Mouse (Mus musculus): Measurements from ENCODE around the gene Katnal1. TPM values are rescaled to one million over a fixed set of nuclear protein-coding genes. Genes with fewer than 3 reads are reported as not detected.

Katnal1 gene
- polyA plus RNA-seq, 1 experiment = 5.6 TPM

DNA sequence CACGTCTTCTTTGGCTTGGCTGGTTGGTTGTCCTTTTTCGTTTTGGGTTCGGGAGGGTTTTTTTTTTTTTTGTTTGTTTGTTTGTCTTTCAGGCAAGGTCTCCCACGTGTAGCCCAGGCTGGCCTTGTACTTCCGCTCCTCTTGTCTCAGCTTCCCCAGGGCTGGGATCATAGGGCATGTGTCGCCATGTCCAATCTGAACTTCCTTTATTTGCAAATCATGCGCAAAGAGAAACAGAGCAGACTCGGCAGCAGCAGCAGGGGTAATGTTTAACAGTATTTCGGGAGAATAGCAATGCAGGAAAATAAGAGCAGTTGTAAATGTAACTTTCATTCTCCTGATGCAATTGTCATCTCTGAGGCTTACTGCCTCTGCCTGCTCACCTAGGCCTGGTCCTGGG lies 27.0 kb upstream of the Katnal1 start:
- Histone ChIP-seq H3K4me3 (ENCODE audit: control insufficient read depth, insufficient read depth, low read length) (no peak overlapping the region), H3K27ac (ENCODE audit: control insufficient read depth, insufficient read depth, low read length) (peak overlapping the region; percentile 78), H3K36me3 (ENCODE audit: control insufficient read depth, insufficient read depth, low read length) (no peaks in the 10 kb centered on the region), H3K4me1 (replicated peaks; ENCODE audit: control insufficient read depth, insufficient read depth, low read length) (peaks cover 58% of the 10 kb centered on the region), H3K27me3 (ENCODE audit: control insufficient read depth, insufficient read depth, low read length) (no peaks in the 10 kb centered on the region)
- DNase-seq = no peak
- WGBS = 85% methylated on average over 9 of the region's 9 CpGs
- TF ChIP-seq CTCF (IDR thresholded peaks at IDR 0.05; ENCODE audit: borderline replicate concordance, control insufficient read depth, extremely low read depth, insufficient read depth, low read length, poor library complexity) (no peak), POLR2A (IDR thresholded peaks at IDR 0.05; ENCODE audit: control insufficient read depth, extremely low read depth, insufficient read depth, low read length, poor library complexity) (no peak)

DNA sequence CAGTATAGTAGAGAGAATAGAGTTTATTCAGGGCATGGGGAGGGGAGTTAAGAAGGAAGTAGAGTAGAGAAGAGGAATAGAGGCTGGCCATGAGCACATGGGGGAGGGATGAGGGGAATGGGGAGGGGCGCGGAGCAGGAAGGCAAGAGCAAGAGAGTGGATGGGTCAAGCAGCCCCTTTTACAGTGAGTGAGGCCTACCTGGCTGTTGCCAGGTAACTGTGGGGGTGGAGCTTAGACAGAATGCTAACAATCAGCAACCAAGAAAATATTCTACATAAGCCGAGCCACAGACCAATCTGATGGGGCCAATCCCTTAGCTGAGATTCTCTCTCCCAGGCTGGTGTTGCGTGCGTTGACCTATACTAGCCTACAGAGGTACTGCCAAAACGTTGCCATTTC lies 26.5 kb upstream of the Katnal1 start:
- peaks cover 61% of the 10 kb centered on the region for H3K4me1 ChIP-seq (replicated peaks; ENCODE audit: control insufficient read depth, insufficient read depth, low read length)
- no peaks in the 10 kb centered on the region for H3K27me3 ChIP-seq (ENCODE audit: control insufficient read depth, insufficient read depth, low read length)
- WGBS = 97% methylated on average over 6 of the region's 6 CpGs
- H3K4me3 ChIP-seq (ENCODE audit: control insufficient read depth, insufficient read depth, low read length) = no peak overlapping the region
- no peak for DNase-seq
- no peak overlapping the region for H3K27ac ChIP-seq (ENCODE audit: control insufficient read depth, insufficient read depth, low read length)
- no peak for TF ChIP-seq POLR2A (IDR thresholded peaks at IDR 0.05; ENCODE audit: control insufficient read depth, extremely low read depth, insufficient read depth, low read length, poor library complexity)
- TF ChIP-seq CTCF (IDR thresholded peaks at IDR 0.05; ENCODE audit: borderline replicate concordance, control insufficient read depth, extremely low read depth, insufficient read depth, low read length, poor library complexity) = no peak
- H3K36me3 ChIP-seq (ENCODE audit: control insufficient read depth, insufficient read depth, low read length) = no peaks in the 10 kb centered on the region

GRCm38 (mm10) chr5:148954314-148955060 lies 25.4 kb upstream of the Katnal1 start:
- no peaks in the 10 kb centered on the region for H3K27me3 ChIP-seq (ENCODE audit: control insufficient read depth, insufficient read depth, low read length)
- no peaks in the 10 kb centered on the region for H3K36me3 ChIP-seq (ENCODE audit: control insufficient read depth, insufficient read depth, low read length)
- H3K4me1 ChIP-seq (replicated peaks; ENCODE audit: control insufficient read depth, insufficient read depth, low read length) = peaks cover 60% of the 10 kb centered on the region
- no peak for TF ChIP-seq POLR2A (IDR thresholded peaks at IDR 0.05; ENCODE audit: control insufficient read depth, extremely low read depth, insufficient read depth, low read length, poor library complexity)
- no peak for TF ChIP-seq CTCF (IDR thresholded peaks at IDR 0.05; ENCODE audit: borderline replicate concordance, control insufficient read depth, extremely low read depth, insufficient read depth, low read length, poor library complexity)
- DNase-seq = no peak
- no peak overlapping the region for H3K4me3 ChIP-seq (ENCODE audit: control insufficient read depth, insufficient read depth, low read length)
- WGBS = 68% methylated on average over 22 of the region's 22 CpGs
- H3K27ac ChIP-seq (ENCODE audit: control insufficient read depth, insufficient read depth, low read length) = peak overlapping the region; percentile 42; the same call in 1 of the 2 replicates

DNA sequence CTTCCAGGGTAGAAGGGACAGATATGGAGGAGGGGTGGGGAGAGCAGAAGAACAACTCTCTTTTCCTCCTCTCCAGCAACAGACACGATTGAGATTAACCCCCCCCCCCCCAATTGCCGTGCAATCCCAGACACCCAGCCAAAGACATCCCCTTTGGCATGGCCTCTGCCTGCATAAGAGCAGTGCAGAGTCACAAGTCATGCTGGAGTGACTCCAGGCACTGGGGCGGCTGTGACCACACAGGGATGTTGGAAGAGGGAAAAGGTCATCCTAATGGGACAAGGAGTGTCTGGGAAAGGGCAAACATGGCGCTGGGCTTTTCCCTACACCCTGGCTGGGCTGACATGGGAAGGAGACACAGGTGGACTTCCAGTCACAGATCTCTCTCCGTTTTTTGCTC lies 24.0 kb upstream of the Katnal1 start:
- TF ChIP-seq POLR2A (IDR thresholded peaks at IDR 0.05; ENCODE audit: control insufficient read depth, extremely low read depth, insufficient read depth, low read length, poor library complexity) = no peak
- TF ChIP-seq CTCF (IDR thresholded peaks at IDR 0.05; ENCODE audit: borderline replicate concordance, control insufficient read depth, extremely low read depth, insufficient read depth, low read length, poor library complexity) = no peak
- H3K4me1 ChIP-seq (replicated peaks; ENCODE audit: control insufficient read depth, insufficient read depth, low read length) = peaks cover 59% of the 10 kb centered on the region
- no peak overlapping the region for H3K4me3 ChIP-seq (ENCODE audit: control insufficient read depth, insufficient read depth, low read length)
- no peaks in the 10 kb centered on the region for H3K27me3 ChIP-seq (ENCODE audit: control insufficient read depth, insufficient read depth, low read length)
- no peaks in the 10 kb centered on the region for H3K36me3 ChIP-seq (ENCODE audit: control insufficient read depth, insufficient read depth, low read length)
- 77% methylated on average over 5 of the region's 5 CpGs for WGBS
- DNase-seq = no peak
- H3K27ac ChIP-seq (ENCODE audit: control insufficient read depth, insufficient read depth, low read length) = no peak overlapping the region

DNA sequence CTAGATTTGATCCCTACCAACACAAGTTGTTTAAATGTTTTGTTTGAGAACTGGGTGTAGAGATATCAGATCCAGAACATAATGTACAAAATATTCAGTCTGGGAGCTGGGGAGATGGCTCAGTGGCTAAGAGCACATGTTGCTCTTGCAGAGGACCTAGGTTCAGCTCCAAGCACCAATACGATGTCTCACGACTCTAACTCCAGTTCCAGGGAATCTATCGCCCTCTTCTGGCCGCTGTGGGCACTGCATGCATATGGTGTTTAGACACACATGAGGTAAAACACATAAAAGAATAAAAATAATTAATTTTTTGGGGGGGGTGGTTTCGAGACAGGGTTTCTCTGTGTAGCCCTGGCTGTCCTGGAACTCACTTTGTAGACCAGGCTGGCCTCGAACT lies 23.3 kb upstream of the Katnal1 start:
- Histone ChIP-seq H3K4me3 (ENCODE audit: control insufficient read depth, insufficient read depth, low read length) (no peak overlapping the region), H3K27ac (ENCODE audit: control insufficient read depth, insufficient read depth, low read length) (no peak overlapping the region), H3K4me1 (replicated peaks; ENCODE audit: control insufficient read depth, insufficient read depth, low read length) (peaks cover 58% of the 10 kb centered on the region), H3K36me3 (ENCODE audit: control insufficient read depth, insufficient read depth, low read length) (no peaks in the 10 kb centered on the region), H3K27me3 (ENCODE audit: control insufficient read depth, insufficient read depth, low read length) (no peaks in the 10 kb centered on the region)
- DNase-seq = peak; percentile 68
- 79% methylated on average over 6 of the region's 6 CpGs for WGBS
- TF ChIP-seq POLR2A (IDR thresholded peaks at IDR 0.05; ENCODE audit: control insufficient read depth, extremely low read depth, insufficient read depth, low read length, poor library complexity) = no peak
- peak; percentile 40; the same call in 1 of the 2 replicates for TF ChIP-seq CTCF (IDR thresholded peaks at IDR 0.05; ENCODE audit: borderline replicate concordance, control insufficient read depth, extremely low read depth, insufficient read depth, low read length, poor library complexity)

DNA sequence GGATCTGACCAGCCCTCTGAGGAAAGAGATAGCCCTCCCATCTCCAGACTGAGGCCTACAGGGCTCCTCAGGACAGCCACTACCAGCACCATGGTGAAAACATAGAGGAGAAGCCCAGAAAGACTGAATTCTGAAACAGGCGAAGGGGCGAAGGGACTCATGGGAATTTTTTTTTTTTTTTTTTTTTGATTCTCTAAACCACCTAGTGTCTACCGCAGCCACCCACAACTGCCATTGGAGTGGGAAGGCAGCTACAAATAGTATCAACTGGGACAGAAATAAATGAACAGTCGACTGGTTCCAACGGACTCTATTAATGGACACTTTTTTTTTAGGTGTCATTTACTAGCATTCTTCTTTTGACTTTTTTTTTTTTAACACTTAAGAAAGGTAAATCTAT lies 22.2 kb upstream of the Katnal1 start:
- 14% methylated on average over 5 of the region's 5 CpGs for WGBS
- Histone ChIP-seq H3K27ac (ENCODE audit: control insufficient read depth, insufficient read depth, low read length) (0 out of 2 replicates have a peak overlapping the region, but pooled peaks have one; percentile 16), H3K27me3 (ENCODE audit: control insufficient read depth, insufficient read depth, low read length) (no peaks in the 10 kb centered on the region), H3K4me1 (replicated peaks; ENCODE audit: control insufficient read depth, insufficient read depth, low read length) (peaks cover 48% of the 10 kb centered on the region), H3K4me3 (ENCODE audit: control insufficient read depth, insufficient read depth, low read length) (no peak overlapping the region), H3K36me3 (ENCODE audit: control insufficient read depth, insufficient read depth, low read length) (no peaks in the 10 kb centered on the region)
- DNase-seq = no peak
- no peak for TF ChIP-seq CTCF (IDR thresholded peaks at IDR 0.05; ENCODE audit: borderline replicate concordance, control insufficient read depth, extremely low read depth, insufficient read depth, low read length, poor library complexity)
- TF ChIP-seq POLR2A (IDR thresholded peaks at IDR 0.05; ENCODE audit: control insufficient read depth, extremely low read depth, insufficient read depth, low read length, poor library complexity) = no peak
